Mouse (Mus musculus): Measurements from ENCODE around the gene Slc7a7. TPM values are rescaled to one million over a fixed set of nuclear protein-coding genes. Genes with fewer than 3 reads are reported as not detected.
"Not testable (repeated sequence)": the region's sequence is repeated elsewhere in the genome, so short reads cannot be mapped to it uniquely, and the experiment has no call there.

Slc7a7 gene
- total RNA-seq, 4 experiments from 2014 or later = 0.46 to 1.9 (median 0.89) TPM

DNA sequence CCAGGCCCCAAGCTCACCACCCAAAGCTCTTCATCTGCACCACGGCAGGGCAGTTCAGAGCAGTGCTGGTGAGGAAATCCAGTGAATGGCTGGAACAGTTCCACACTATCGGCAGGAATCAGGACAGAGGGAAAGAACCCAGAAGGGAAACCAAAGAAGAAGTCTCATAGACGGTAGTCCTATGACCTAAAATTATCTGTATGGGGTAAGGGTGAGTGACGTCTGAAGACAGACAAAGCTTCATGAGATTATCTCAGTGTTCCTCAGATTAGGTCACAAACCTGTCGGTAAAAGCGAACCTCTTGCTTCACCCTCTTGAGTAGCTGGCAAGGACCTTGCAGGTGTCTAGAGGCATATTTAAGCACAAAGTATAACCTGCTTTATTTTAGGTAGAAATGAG lies 40.4 kb downstream of the Slc7a7 start:
- DNase-seq (ENCODE audit: low spot score in 2 of 2) = no peak

DNA sequence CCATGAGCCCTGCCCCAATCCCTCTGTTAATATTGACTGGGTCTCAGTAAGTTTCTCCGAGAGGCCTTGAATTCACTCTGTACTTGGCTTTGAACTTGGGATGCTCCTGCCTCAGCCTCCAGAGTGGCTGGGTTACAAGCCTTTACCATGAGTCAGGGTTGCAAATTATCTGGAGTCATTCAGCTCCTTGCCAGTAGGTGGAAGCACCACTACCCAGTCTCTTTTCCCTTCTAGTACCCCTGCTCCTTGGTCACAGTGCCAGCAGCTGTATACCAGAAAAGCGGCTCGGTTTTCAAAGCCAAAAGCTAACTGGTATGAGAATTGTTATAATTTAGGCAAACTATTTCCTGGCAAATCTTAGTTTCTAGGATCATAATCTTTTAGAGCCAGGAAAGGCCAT lies 41.7 kb downstream of the Slc7a7 start:
- DNase-seq (ENCODE audit: low spot score in 2 of 2) = no peak

DNA sequence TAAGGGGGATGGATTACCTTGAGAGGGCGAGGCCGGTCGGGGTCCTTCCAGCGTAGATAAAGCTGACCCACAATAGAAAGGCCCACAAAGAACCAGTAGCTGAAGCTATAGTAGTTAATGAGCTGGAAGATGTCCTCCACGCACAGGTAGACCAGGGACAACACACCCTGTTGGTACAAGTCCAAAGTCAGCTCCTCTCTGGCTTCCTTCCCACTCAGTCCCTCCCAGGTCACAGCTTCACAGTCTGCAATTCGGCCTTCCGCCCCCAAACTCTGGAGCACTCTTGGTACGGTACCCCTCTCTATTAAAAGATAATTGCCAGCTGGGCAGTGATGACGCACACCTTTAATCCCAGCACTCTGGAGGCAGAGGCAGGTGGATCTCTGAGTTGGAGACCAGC lies 44.7 kb downstream of the Slc7a7 start:
- DNase-seq (ENCODE audit: low spot score in 2 of 2) = no peak

DNA sequence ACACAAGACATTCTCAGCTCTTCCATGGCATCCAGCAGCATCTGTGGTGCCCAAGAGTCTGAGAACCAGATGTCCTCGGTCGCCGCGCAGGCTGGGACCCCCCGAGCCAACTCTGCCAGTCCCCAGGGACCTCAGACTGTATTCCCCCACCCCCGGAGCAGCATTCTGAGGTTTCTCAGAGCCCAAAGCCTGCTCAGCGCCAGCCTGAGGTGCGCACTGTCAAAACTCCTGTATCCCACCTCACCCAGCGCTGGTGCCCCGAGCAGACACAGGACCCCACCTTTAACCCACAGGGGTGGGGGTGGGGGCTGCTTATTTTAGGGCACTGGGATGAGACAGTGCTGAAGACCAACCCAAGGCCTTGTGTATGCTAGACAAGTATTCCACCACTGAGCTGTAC lies 46.1 kb downstream of the Slc7a7 start:
- DNase-seq (ENCODE audit: low spot score in 2 of 2) = no peak

DNA sequence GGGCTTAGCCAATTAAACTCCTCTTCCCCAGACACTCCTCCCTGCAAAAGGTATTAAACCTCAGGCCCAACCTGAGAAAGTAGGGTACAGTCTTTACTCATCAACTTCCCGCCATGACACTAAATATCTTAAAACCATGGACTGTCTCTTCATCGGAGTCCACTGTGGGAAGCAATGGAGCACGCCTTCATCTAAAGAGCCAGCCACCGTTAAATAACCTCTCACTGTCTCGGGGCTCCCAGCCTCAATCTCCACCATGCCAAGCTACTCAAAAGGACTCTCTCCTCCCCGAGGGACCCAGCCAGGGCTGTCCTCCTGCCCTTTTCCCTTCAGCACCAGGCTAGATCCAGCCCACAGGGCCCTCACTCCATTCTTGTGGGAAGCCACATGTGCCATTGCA lies 47.0 kb downstream of the Slc7a7 start:
- no peak for DNase-seq (ENCODE audit: low spot score in 2 of 2)

DNA sequence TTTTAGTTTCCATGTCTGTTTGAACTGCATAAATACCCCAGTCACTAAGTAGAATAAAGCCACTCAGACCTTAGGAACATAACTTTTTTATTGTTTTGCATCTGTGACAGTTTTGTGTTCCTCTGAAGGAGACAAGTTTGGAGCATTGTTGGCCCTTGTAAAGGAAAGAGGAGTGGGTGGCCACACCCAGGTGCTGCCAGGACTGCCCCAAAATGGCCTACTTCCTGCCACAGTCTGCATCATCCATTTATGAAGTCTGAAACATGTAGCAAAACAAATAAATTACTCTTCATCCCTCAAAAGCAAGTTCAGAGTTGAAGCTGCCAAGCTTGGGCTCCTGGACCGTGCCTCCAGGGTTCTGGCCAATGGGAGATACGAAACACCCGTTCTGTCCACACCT lies 48.2 kb downstream of the Slc7a7 start:
- no peak for DNase-seq (ENCODE audit: low spot score in 2 of 2)

DNA sequence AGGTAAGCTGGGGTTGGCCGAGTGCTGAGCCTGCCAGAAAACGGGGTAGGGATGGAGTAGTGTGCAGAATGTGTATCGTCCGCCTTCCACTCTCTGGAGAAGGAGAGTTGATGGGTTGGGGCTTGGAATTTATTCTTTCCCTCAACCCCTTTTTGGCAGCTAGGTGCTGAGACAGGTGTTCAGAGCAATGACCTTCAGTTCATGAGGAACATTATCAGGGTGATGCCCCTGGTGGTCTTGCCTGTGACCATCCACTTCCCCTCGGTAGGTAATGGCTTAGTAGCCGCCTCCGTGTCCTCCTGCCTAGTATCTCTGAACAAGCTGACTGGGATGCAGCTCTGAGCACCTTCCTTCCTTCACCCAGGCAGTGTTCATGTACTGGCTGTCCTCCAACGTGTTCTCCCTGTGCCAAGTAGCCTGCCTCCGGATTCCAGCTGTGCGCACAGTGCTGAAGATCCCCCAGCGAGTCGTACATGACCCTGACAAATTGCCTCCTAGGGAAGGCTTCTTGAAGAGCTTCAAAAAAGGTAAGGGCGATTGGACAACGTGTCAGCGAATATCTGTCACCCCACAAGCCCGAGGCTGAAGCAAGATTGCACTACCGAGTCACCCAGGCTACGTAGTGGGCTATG lies 50.0 kb downstream of the Slc7a7 start:
- no peak for DNase-seq (ENCODE audit: low spot score in 2 of 2)

DNA sequence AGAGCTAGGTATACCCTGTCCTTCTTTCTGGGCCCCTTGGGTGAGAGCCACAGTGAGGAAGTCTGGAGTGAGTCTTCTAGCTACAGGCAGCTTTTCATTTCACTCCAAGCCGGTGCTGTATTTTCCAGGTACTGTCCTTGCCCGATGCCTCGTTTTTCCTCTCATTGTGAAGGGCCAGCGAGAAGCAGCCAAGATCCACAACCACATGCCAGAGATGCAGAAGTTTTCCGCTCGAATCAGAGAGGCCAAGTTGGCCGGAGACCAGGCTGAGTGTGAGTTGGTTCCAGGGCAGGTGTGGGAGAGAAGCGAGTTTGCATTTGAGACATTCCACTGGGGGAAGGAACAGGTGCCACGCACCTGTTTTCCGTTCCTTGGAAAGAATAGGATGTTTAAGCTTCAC lies 51.0 kb downstream of the Slc7a7 start:
- DNase-seq (ENCODE audit: low spot score in 2 of 2) = no peak

DNA sequence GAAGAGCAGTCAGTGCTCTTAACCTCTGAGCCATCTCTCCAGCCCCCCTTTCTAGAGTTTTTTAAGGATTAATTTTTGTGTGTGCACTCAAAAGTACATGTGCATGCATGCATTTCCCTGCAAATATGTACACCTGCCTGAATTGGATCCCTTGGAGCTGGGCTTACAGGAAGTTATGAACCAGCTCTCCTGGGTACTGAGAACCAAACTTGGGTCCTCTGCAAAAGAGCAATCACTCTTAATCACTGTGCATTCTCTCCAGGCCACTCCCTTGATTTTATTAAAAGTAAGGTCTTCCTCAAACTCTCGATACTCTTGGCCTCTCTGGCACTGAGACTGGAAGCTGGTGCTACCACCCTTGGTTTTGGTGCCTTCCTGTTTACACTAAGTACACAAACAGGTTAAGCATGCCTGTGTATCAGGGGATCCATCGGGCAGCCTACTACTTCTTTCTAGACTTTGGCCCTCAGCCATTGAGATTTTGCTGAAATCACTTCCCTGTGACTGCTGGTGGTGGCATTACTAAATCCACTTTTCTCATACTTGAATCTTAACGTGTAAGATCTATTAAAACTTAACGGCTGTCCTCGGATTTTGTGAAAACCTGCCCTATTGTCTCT lies 52.4 kb downstream of the Slc7a7 start:
- no peak for DNase-seq (ENCODE audit: low spot score in 2 of 2)

DNA sequence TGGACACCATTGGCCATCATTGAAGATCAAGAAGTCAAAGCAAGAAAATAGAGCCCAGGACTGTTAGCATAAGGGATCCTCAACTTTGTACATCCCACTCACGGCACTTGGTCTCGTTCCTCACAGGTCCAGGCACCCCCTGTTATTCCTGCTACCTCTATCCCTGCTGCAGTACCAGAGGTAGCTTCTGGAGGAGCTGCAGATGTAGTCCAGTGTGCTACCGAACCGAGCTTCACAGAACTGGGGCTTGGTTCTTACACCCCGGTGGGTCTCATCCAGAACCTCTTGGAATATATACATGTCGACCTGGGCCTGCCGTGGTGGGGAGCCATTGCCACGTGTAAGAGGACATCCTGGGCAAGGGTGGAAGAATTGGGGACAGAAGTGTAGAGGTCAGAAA lies 54.4 kb downstream of the Slc7a7 start:
- DNase-seq (ENCODE audit: low spot score in 2 of 2) = no peak

DNA sequence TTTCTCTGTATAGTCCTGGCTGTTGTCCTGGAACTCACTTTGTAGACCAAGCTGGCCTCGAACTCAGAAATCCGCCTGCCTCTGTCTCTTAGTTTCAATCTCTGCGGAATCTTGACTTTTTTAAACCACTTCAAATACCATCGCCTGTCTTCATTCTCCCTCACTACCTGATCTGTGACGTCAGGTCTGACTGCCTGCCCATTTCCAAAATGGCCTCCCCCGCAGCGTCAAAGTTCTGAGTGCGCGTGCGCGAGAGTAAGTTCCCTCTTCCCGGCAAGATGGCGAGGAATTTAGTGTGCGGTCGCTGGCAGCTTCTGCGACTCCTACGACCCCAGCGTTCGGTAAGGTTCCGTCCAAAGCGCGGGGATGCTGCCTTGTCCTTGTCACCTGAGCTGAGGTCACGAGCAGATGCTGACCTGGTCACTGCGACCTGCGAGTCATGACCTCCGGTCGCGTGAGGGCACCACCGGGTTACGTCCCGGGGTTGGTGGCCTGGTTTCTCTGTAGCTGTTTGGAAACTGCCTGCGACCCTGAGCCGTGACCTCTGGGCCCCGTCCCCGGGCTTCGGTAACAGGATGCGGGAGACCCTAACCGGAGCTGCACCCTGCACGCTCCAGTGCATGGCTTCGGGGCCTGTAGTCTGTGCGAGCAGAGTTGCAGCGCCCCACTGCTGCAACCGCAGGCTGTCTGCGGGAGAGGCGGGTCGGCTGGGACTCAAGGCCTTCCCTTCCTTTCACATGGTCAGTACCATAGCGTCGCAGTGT lies 56.8 kb downstream of the Slc7a7 start, which contains the start of gene Oxa1l:
TSS of gene Oxa1l (plus strand) at position 258 of the 764 bp plus-strand sequence.
- DNase-seq (ENCODE audit: low spot score in 2 of 2) = peak; percentile 89

DNA sequence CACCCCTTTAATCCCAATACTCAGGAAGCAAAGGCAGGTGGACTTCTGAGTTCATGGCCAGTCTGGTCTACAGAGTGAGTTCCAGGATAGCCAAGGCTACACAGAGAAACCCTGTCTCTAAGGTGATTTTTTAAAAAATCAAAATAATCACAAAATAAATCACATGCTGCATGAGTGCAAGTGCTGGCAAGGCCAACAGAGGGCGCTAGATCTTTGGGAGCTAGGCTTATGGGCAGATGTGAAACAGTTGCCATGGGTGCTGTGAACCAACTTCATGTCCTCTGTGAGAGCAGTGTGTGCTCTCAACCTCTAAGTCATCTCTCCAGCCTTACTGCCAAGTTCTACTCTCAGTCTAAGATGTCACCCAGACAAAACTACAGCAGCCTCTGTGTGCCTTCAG lies 63.2 kb downstream of the Slc7a7 start:
- DNase-seq (ENCODE audit: low spot score in 2 of 2) = no peak

DNA sequence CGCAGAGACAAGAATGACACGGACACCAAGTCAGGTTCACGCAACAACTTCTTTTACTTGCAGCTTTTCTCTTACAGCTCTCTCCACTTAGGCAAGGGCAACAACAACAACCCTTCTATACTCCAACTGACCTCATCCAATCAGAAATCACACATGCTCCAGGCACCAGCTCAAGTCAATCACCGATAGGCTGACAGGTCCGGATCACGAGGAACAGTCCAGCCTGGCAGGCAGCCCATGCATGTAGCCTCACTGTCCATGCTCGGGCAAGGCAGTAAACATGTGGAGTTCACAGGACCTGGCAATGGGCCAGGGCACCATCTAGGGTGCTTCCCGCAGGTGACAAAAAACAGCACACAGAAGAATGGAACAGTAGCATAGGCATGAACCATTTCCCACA lies 65.3 kb downstream of the Slc7a7 start:
- no peak for DNase-seq (ENCODE audit: low spot score in 2 of 2)

DNA sequence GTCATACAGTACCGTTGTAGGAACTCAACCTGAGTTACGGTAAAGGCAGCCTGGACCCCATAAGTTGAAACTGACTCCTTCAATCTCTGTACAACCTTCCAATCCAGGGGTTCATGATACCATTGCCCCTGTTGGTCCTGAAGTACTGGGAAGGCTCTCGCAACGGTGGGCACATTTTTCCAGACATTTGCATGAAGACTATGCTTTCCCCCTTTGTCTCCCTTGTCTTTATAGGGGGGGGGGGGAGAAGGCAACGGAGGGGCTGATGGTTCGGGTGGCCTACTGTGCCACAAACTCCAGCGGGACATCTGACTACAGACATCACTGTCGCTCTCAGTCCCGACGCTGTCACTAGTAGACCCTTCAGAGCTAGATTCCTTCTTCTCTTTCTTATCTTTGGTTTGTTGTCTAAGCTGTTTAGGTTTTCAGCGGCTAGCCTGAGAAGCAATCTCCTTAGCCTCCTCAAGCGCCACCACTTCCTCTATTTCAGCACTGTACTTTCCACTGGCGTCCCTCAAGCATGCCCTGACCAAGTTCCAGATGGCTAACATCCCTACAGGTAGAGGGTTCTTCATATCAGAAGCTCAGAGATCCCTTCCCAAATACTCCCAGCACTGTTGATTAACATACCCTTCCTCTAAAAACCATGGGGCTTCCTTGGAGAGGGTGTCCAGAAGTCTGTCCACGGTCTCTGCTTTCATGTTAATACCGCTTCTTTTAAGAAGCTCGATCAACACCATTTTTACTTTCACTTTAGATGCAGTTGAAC lies 66.6 kb downstream of the Slc7a7 start:
- DNase-seq (ENCODE audit: low spot score in 2 of 2) = not testable (repeated sequence)

DNA sequence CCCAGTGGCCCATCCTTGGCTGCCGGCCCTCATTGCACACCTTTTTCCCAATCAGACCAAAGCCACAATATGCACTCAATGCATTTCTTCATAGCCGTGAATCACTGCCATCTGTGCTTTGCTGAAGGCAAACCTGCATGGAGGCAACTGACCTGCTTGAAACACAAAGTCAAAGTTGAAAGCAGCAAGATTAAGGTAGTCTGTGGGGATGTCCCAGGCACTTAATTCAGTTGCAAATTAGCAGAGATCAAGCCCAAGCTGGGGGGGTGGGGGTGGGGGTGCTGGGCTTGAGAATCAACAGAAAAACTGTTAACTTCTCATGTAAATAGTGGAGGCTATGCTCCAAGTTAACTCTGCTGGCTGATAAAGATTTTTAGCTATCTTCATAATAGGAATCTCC lies 75.8 kb downstream of the Slc7a7 start:
- DNase-seq (ENCODE audit: low spot score in 2 of 2) = not testable (repeated sequence)

DNA sequence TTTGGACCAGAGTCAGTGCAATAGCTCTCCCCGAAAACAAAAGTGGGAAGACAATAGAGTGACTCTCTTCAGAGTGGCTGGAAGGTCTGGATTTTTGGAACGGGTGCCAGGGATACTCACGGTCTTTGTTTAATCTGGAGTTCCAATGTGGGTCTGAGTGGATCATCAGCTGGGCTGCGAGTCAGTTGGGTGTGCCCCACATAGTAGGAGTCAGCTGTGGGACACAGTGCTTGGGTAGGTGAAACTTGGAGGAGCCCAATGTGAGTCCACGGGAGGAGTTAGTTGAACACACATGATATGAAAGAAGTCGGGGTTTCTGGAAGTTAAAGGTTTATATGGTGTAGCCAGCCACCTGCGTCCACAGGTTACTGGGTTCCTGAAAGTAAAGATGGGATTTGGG lies 76.7 kb downstream of the Slc7a7 start:
- DNase-seq (ENCODE audit: low spot score in 2 of 2) = no peak

DNA sequence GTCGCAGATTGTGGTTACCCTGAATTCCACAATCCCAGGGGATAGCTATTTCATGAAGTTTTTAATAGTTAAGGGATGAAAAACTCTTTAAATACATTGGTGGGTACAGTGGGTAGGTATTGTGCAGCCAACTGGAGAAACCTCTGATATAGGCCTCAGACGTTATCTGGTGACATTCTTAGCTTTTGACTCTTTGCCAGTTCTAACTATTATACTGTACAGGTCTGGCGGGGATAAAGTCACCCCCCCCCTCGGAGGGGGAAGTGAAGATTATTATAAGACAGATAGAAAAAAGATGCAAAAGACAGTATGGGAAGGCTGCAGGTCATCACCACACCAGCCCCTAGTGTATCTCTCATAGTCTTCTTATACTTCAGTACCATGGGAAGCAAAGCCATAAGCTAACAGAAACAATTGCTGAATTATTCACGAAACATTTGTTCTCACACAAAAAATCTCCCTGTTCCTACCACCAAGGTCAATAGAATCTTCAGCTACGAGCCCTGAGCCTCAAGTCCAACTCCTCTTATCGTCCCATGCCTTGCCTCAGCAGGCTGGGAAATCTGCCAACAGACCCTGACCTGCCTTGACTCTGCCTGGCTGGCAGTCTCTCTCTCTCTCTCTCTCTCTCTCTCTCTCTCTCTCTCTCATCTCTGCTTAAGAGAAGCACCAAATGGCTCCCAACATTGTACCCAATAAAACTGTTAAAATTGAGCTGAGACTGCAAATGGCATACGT lies 84.0 kb downstream of the Slc7a7 start:
- no peak for DNase-seq (ENCODE audit: low spot score in 2 of 2)

DNA sequence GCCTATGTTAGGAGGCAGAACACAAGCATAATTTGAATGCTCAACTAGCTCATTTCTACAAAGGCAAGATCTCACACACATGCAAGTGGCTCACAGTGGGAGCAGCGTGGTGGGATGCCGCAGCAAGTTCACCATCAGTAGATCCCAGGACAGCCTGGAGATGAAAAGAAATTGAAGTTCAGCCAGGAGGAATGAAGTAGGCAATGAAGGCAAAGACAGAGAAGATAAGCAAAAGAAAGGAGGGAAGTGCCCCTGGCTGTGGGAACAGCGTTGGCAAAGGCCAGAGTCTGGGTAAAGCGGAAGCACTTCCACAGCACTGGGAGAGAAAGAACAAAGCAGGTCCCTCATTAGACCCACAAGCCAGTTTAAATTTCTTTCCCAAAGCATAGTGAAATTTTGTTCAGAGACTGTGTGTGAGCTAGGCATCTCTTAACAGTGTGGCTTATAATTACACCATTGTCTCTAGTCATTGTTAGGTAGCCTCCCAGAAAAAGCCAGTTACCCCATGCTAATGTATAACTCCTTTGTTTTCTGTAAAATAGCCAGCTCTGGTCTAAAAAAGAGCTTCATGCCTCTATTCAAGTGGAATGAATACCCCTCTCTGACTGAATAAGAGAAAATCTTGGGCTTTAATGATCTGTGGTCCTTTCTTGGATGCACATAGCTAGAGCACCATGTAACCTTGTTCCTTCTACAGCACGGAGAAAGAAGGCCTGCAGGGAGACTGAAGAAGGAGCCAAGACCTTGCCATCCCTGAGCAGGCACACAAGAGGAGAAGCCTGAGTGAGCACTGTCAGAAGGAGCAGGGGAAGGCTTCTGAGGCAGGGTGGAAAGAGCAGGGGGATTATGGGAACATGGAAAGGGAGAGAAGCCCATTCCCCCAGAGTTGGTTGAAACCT lies 85.2 kb downstream of the Slc7a7 start:
- DNase-seq (ENCODE audit: low spot score in 2 of 2) = no peak

DNA sequence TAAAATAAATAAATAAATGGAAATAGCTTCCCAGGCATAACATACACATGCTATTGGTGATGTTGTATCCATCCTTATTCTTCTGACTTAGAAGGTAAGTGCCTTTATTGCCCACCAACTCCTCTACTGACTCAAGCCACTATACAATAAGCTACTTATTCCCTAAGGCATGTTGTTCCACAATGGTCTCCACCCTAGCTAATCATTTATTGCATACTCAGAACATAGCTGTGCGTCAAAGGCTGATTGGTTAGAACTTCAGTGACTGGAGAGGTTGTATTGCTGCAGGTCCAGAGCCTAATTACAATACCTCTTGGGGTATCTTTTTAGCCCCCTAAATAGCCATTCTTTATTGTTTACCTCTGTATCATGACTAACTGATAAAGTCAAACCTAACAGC lies 86.4 kb downstream of the Slc7a7 start:
- DNase-seq (ENCODE audit: low spot score in 2 of 2) = no peak

DNA sequence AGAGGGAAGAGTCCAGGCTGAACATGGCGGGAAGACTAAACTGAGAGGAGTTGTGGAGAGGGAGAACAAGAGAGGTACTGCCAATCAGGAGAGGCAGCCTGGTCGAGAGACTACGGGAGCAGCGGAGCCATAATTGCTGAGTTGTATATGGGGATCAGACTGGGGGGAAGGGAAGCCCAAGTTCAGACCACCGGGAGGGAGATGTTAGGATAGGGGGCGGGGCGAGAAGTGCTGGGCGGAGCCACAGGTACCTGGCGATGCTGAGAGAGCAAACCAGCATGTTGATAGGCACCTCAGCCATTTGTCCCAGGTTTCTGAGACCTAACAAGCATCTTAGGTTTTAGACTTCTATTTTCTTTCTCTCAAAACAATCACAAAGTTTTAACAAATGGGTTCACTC lies 88.4 kb downstream of the Slc7a7 start:
- no peak for DNase-seq (ENCODE audit: low spot score in 2 of 2)
